Mouse (Mus musculus) CH12.LX (cell line): Measurements from ENCODE around the gene Myo3b.

ENCODE experiments used
- NRF1 ChIP-seq: IDR thresholded peaks from 2 replicates; pipeline ENCODE4 v1.6.1; 2014; ENCODE audit warnings: low read depth, mild to moderate bottlenecking, inconsistent platforms, low read length, improper control_type of control experiment, moderate library complexity
- POLR2A ChIP-seq: IDR thresholded peaks from 2 replicates; pipeline ENCODE4 v1.6.1; 2011; ENCODE audit warnings: low read depth, mild to moderate bottlenecking, improper control_type of control experiment, low read length

GRCm38 (mm10) chr2:70178241-70178640 lies 139.3 kb downstream of the Myo3b start:
- no peak for TF ChIP-seq POLR2A
- TF ChIP-seq NRF1 = no peak
